Mouse (Mus musculus) forebrain, postnatal 0 days (tissue): ENCODE data around the gene Epsti1. TPM values are rescaled to one million over a fixed set of nuclear protein-coding genes. Genes with fewer than 3 reads are reported as not detected.

Source experiments
- ATAC-seq: fragments of 200-750 bp; cut with Nextera tagmentation; 2 replicates; pipeline ENCODE4 v1.8.0; 2017; ENCODE audit warnings: mild to moderate bottlenecking, moderate library complexity
- DNase-seq: peaks from one replicate; pipeline ENCODE4 v3.0.0-alpha.2; 2015
- H3K27ac ChIP-seq: fragments of 300-500 bp; sonication (generic); 2 replicates; pipeline ENCODE4 v1.5.1; 2014; ENCODE audit warnings: low read depth, mild to moderate bottlenecking, antibody characterized with exemption, low read length, moderate library complexity, mixed read lengths
- H3K27me3 ChIP-seq: fragments of 300-500 bp; sonication (generic); 2 replicates; pipeline ENCODE4 v1.6.1; 2014; ENCODE audit warnings: mild to moderate bottlenecking, low read length, mixed read lengths; ENCODE audit not compliant: insufficient read depth
- H3K36me3 ChIP-seq: fragments of 300-500 bp; sonication (generic); 2 replicates; pipeline ENCODE4 v1.6.1; 2014; ENCODE audit warnings: mild to moderate bottlenecking, moderate library complexity; ENCODE audit not compliant: insufficient read depth
- H3K4me1 ChIP-seq: fragments of 300-500 bp; sonication (generic); 2 replicates; pipeline ENCODE4 v1.6.1; 2014; ENCODE audit warnings: antibody characterized with exemption; ENCODE audit not compliant: insufficient read depth
- H3K4me2 ChIP-seq: fragments of 300-500 bp; sonication (generic); 2 replicates; pipeline ENCODE4 v1.6.1; 2014; ENCODE audit warnings: low read depth, mild to moderate bottlenecking, moderate library complexity
- H3K4me3 ChIP-seq: fragments of 300-500 bp; sonication (generic); 2 replicates; pipeline ENCODE4 v1.5.1; 2014; ENCODE audit warnings: low read depth, low read length, mixed read lengths
- H3K9ac ChIP-seq: fragments of 300-500 bp; sonication (generic); 2 replicates; pipeline ENCODE4 v1.6.1; 2014; ENCODE audit warnings: mild to moderate bottlenecking
- H3K9me3 ChIP-seq: fragments of 300-500 bp; sonication (generic); 2 replicates; pipeline ENCODE4 v1.6.1; 2016; ENCODE audit warnings: low read length
- CTCF ChIP-seq: sonication (generic); IDR thresholded peaks from 2 replicates; pipeline ENCODE4 v1.5.1; 2016; ENCODE audit warnings: antibody characterized with exemption, control low read depth, low read depth
- WGBS: fragments of 180-500 bp; shearing (Covaris S2); extraction: QIAGEN DNeasy Blood & Tissue Kit; methylation state at CpG from one replicate; pipeline ENCODE4 v1.1.7; 2014; 5-methylcytosine and 5-hydroxymethylcytosine counted together
- polyA plus RNA-seq: library from polyadenylated mRNA; unstranded; fragments of >200 nt; fragmentation: Nextera tagmentation; extraction: Ambion mirVana; gene quantifications from 2 replicates; pipeline ENCODE4 v1.2.1, GENCODE M21; 2015
- total RNA-seq: library from RNA; depleted of rRNA; stranded (reverse); fragments of >200 nt; gene quantifications from 2 replicates; pipeline ENCODE4 v1.2.3, GENCODE M21; 2014; rRNA removed

Epsti1 gene
- total and polyA plus RNA-seq, 2 experiments from 2014 or later = 0.33 to 0.97 TPM

GRCm38 (mm10) chr14:78043079-78043478 lies 139.0 kb downstream of the Epsti1 start:
- Histone ChIP-seq H3K27me3 (no peaks in the 10 kb centered on the region), H3K4me3 (no peak overlapping the region), H3K9ac (no peak overlapping the region), H3K9me3 (no peaks in the 10 kb centered on the region), H3K36me3 (no peaks in the 10 kb centered on the region), H3K27ac (no peak overlapping the region), H3K4me2 (no peak overlapping the region), H3K4me1 (no peaks in the 10 kb centered on the region)
- DNase-seq = no peak
- no peak for ATAC-seq
- TF ChIP-seq CTCF = no peak
- 24% methylated on average over 2 of the region's 2 CpGs for WGBS

DNA sequence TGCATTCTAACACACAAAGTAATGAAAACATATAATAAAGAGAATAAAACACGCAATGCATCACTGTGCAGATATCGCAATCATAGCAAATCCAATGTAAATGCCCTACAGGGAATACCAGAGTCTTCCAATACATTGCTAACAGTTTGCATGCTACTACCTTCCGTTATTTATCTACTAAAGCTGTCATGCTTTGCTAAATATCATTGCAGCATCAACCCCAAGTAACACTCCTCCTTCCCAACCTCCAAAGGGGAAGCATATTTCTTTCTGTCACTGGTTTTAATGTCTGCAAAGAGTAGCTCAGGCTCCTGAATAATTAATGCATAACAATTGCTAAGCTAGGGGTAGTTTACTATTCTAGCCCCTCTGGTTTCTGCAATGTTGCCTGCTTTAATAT lies 144.2 kb downstream of the Epsti1 start:
- WGBS = 91% methylated on average over 3 of the region's 3 CpGs
- Histone ChIP-seq H3K27me3 (no peaks in the 10 kb centered on the region), H3K4me1 (no peaks in the 10 kb centered on the region), H3K27ac (no peak overlapping the region), H3K36me3 (no peaks in the 10 kb centered on the region), H3K9ac (no peak overlapping the region), H3K4me2 (no peak overlapping the region), H3K9me3 (no peaks in the 10 kb centered on the region), H3K4me3 (no peak overlapping the region)
- ATAC-seq (no peak), DNase-seq (no peak)
- TF ChIP-seq CTCF = no peak

DNA sequence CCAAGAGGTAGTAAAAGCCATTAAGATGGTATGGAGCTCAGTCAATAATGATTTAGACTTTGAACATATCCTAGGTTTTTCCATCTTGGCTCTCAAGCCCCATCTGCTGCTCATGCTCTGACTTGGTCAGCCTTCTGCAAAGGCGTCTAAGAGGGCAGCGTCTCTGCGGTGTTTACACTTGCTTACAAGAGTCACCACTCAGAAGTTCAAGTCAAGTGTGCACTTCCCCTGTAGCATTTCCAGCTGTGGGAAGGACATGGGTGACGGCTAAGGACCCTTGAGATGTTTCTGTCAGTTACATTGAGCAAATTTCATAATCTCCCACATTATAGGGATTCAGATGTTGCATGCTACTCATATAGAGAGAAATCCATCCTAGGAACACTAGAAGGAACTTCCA lies 144.6 kb downstream of the Epsti1 start:
- WGBS = 89% methylated on average over 4 of the region's 4 CpGs
- Histone ChIP-seq H3K9ac (no peak overlapping the region), H3K4me1 (no peaks in the 10 kb centered on the region), H3K4me2 (no peak overlapping the region), H3K27me3 (no peaks in the 10 kb centered on the region), H3K27ac (no peak overlapping the region), H3K9me3 (no peaks in the 10 kb centered on the region), H3K4me3 (no peak overlapping the region), H3K36me3 (no peaks in the 10 kb centered on the region)
- ATAC-seq (no peak), DNase-seq (no peak)
- TF ChIP-seq CTCF = no peak

Other genes starting within 250 kb of the Epsti1 start
- gene Dnajc15, start 29.1 kb upstream of the Epsti1 start, total RNA-seq = 10.0 and 12.4 TPM in 2 replicates
- gene Dnajc15, start 29.1 kb upstream of the Epsti1 start, polyA plus RNA-seq = 77.7 and 90.2 TPM in 2 replicates
- 2.6 and 4.5 TPM in 2 replicates for gene Fam216b, start 184.8 kb downstream of the Epsti1 start, total RNA-seq
- 2.6 and 3.8 TPM in 2 replicates for gene Fam216b, start 184.8 kb downstream of the Epsti1 start, polyA plus RNA-seq